Mouse (Mus musculus) cerebellum, adult 9-11 months (tissue): Measurements from ENCODE around the gene Slc22a20.

Experiments
- DNase-seq: peaks from one replicate; pipeline ENCODE4 v3.0.0; 2022

Gene Slc22a20

GRCm38 (mm10) chr19:5922119-5922942 lies 63.6 kb downstream of the Slc22a20 start:
- no peak for DNase-seq

DNA sequence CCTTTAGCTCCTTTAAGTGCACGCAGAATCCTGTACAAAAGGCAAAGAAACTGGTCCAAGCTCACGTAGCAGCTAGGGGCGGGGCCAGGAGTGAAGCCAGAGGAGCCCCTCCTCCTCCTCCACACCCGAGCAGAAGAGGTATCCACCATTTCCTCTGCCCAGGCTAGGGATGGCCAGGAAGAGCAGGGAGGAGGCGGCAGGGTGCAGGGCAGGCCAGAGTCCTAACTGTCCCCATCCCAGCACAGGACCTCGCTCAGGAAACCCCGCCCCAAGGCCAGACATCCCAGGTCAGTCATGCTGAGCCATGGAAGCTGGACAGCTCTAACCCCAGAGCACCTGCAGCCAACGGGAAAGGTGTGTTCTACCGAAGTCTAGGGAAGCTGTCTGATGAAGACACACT lies 64.2 kb downstream of the Slc22a20 start:
- DNase-seq, result no peak
